Mouse (Mus musculus) MEL (cell line): Measurements from ENCODE around the gene Slc38a4. TPM values are rescaled to one million over a fixed set of nuclear protein-coding genes. Genes with fewer than 3 reads are reported as not detected.

Source experiments
- DNase-seq: peaks from one replicate; pipeline ENCODE4 v3.0.0; 2011; ENCODE audit warnings: low read depth, low spot score
- H3K27ac ChIP-seq: 2 replicates; pipeline ENCODE4 v1.5.1; 2012; ENCODE audit warnings: low read depth, mild to moderate bottlenecking, control low read depth, low read length, moderate library complexity; ENCODE audit not compliant: control insufficient read depth
- H3K27me3 ChIP-seq, 2 experiments: fragments of 150-350 bp in 1 of 2; sonication (generic) in 1 of 2; 2 replicates each; pipeline ENCODE4 v1.6.1; 2012; ENCODE audit warnings: low read length in 2 of 2, mild to moderate bottlenecking in 2 of 2, improper control_type of control experiment in 1 of 2, moderate library complexity in 1 of 2; ENCODE audit not compliant: insufficient read depth in 2 of 2, control insufficient read depth in 1 of 2
- H3K36me3 ChIP-seq, 2 experiments: 2 replicates each; pipeline ENCODE4 v1.6.1; 2012 to 2014; ENCODE audit warnings: low read length in 2 of 2, improper control_type of control experiment in 1 of 2, inconsistent platforms in 1 of 2, mild to moderate bottlenecking in 1 of 2; ENCODE audit not compliant: insufficient read depth in 2 of 2, control insufficient read depth in 1 of 2
- H3K4me1 ChIP-seq, 2 experiments: fragments of 150-350 bp in 1 of 2; sonication (generic) in 1 of 2; 2 replicates each; pipeline ENCODE4 v1.6.1; 2012; ENCODE audit warnings: low read length in 2 of 2, improper control_type of control experiment in 1 of 2, mild to moderate bottlenecking in 1 of 2; ENCODE audit not compliant: insufficient read depth in 2 of 2, control insufficient read depth in 1 of 2
- H3K4me3 ChIP-seq, 2 experiments: fragments of 150-350 bp in 1 of 2; sonication (generic) in 1 of 2; 2 replicates each; pipeline ENCODE4 v1.5.1; 2012; ENCODE audit warnings: low read depth in 2 of 2, low read length in 2 of 2, mild to moderate bottlenecking in 2 of 2, moderate library complexity in 2 of 2, control low read depth in 1 of 2, improper control_type of control experiment in 1 of 2; ENCODE audit not compliant: control insufficient read depth in 1 of 2, insufficient read depth in 1 of 2
- H3K79me2 ChIP-seq: 2 replicates; pipeline ENCODE4 v1.6.1; 2012; ENCODE audit warnings: mild to moderate bottlenecking, low read length, moderate library complexity; ENCODE audit not compliant: control insufficient read depth, poor library complexity, insufficient read depth
- H3K9ac ChIP-seq: 2 replicates; pipeline ENCODE4 v1.6.1; 2012; ENCODE audit warnings: low read depth, mild to moderate bottlenecking, control low read depth, low read length, moderate library complexity; ENCODE audit not compliant: control insufficient read depth, poor library complexity, severe bottlenecking
- H3K9me3 ChIP-seq: fragments of 150-350 bp; sonication (generic); replicated peaks from 2 replicates; pipeline ENCODE4 v1.6.1; 2012; ENCODE audit warnings: mild to moderate bottlenecking, low read length, improper control_type of control experiment, moderate library complexity; ENCODE audit not compliant: insufficient read depth
- BHLHE40 ChIP-seq: IDR thresholded peaks from 2 replicates; pipeline ENCODE4 v1.6.1; 2012; ENCODE audit warnings: low read depth, mild to moderate bottlenecking, inconsistent platforms, low read length, improper control_type of control experiment, borderline replicate concordance
- CHD1 ChIP-seq: IDR thresholded peaks from 2 replicates; pipeline ENCODE4 v1.6.1; 2012; ENCODE audit warnings: low read depth, mild to moderate bottlenecking, inconsistent platforms, low read length, improper control_type of control experiment
- EP300 ChIP-seq, 2 experiments: IDR thresholded peaks; 2 replicates each; pipeline ENCODE4 v1.6.1; 2011; ENCODE audit warnings: improper control_type of control experiment in 2 of 2, low read length in 2 of 2, low read depth in 1 of 2, mild to moderate bottlenecking in 1 of 2
- ETS1 ChIP-seq: IDR thresholded peaks from 2 replicates; pipeline ENCODE4 v1.6.1; 2012; ENCODE audit warnings: low read depth, mild to moderate bottlenecking, inconsistent platforms, low read length, improper control_type of control experiment, moderate library complexity
- GABPA ChIP-seq: IDR thresholded peaks from 2 replicates; pipeline ENCODE4 v1.6.1; 2012; ENCODE audit warnings: low read depth, mild to moderate bottlenecking, inconsistent platforms, low read length, improper control_type of control experiment, moderate library complexity
- GATA1 ChIP-seq: IDR thresholded peaks from 2 replicates; pipeline ENCODE4 v1.6.1; 2011; ENCODE audit warnings: low read depth, low read length, improper control_type of control experiment
- HCFC1 ChIP-seq: IDR thresholded peaks from 2 replicates; pipeline ENCODE4 v1.6.1; 2012; ENCODE audit warnings: low read depth, mild to moderate bottlenecking, inconsistent platforms, low read length, improper control_type of control experiment, moderate library complexity
- JUND ChIP-seq: IDR thresholded peaks from 2 replicates; pipeline ENCODE4 v1.6.1; 2011; ENCODE audit warnings: low read depth, mild to moderate bottlenecking, improper control_type of control experiment, low read length
- MAFK ChIP-seq: IDR thresholded peaks from 2 replicates; pipeline ENCODE4 v1.6.1; 2011; ENCODE audit warnings: low read depth, mild to moderate bottlenecking, low read length, improper control_type of control experiment, borderline replicate concordance
- MAX ChIP-seq: IDR thresholded peaks from 2 replicates; pipeline ENCODE4 v1.6.1; 2011; ENCODE audit warnings: low read length, improper control_type of control experiment
- MEF2A ChIP-seq: IDR thresholded peaks from 2 replicates; pipeline ENCODE4 v1.6.1; 2014; ENCODE audit warnings: low read depth, mild to moderate bottlenecking, inconsistent platforms, low read length, improper control_type of control experiment; ENCODE audit not compliant: poor library complexity, insufficient replicate concordance, severe bottlenecking; ENCODE audit errors: extremely low read depth
- NELFE ChIP-seq: IDR thresholded peaks from 2 replicates; pipeline ENCODE4 v1.6.1; 2011; ENCODE audit warnings: low read depth, low read length, improper control_type of control experiment
- NRF1 ChIP-seq: IDR thresholded peaks from 2 replicates; pipeline ENCODE4 v1.6.1; 2014; ENCODE audit warnings: low read depth, mild to moderate bottlenecking, inconsistent platforms, low read length, improper control_type of control experiment, moderate library complexity; ENCODE audit not compliant: poor library complexity, insufficient read depth, severe bottlenecking
- POLR2A ChIP-seq, 2 experiments: IDR thresholded peaks; 2 replicates each; pipeline ENCODE4 v1.6.1; 2011 to 2012; ENCODE audit warnings: low read length in 2 of 2, mild to moderate bottlenecking in 2 of 2, control low read depth in 1 of 2, improper control_type of control experiment in 1 of 2, low read depth in 1 of 2, moderate library complexity in 1 of 2; ENCODE audit not compliant: control insufficient read depth in 1 of 2, insufficient read depth in 1 of 2, poor library complexity in 1 of 2
- POLR2AphosphoS2 ChIP-seq: IDR thresholded peaks from 2 replicates; pipeline ENCODE4 v1.6.1; 2011; ENCODE audit warnings: low read length, improper control_type of control experiment
- POLR2AphosphoS5 ChIP-seq: IDR thresholded peaks from 2 replicates; pipeline ENCODE4 v1.6.1; 2012; ENCODE audit warnings: low read depth, borderline replicate concordance, mild to moderate bottlenecking, inconsistent platforms, low read length, moderate library complexity, mixed read lengths
- RCOR1 ChIP-seq: IDR thresholded peaks from 2 replicates; pipeline ENCODE4 v1.6.1; 2012; ENCODE audit warnings: low read depth, mild to moderate bottlenecking, inconsistent platforms, low read length, improper control_type of control experiment
- TAL1 ChIP-seq: IDR thresholded peaks from 2 replicates; pipeline ENCODE4 v1.6.1; 2012; ENCODE audit warnings: mild to moderate bottlenecking, inconsistent platforms, low read length, moderate library complexity, mixed read lengths
- TBP ChIP-seq: IDR thresholded peaks from 2 replicates; pipeline ENCODE4 v1.8.0; 2011; ENCODE audit warnings: low read depth, low read length, improper control_type of control experiment
- TCF12 ChIP-seq: IDR thresholded peaks from 2 replicates; pipeline ENCODE4 v1.6.1; 2014; ENCODE audit warnings: low read depth, mild to moderate bottlenecking, inconsistent platforms, low read length, improper control_type of control experiment, moderate library complexity
- ZC3H11A ChIP-seq: IDR thresholded peaks from 2 replicates; pipeline ENCODE4 v1.6.1; 2012; ENCODE audit warnings: low read depth, mild to moderate bottlenecking, inconsistent platforms, low read length, improper control_type of control experiment
- polyA plus RNA-seq, 2 experiments: library from polyadenylated mRNA; stranded (reverse) in 1 of 2; unstranded in 1 of 2; fragments of >175 nt in 1 of 2; fragments of >200 nt in 1 of 2; gene quantifications; 2 replicates each; pipeline versions ENCODE4 v1.2.1 to v1.2.4; 2012; ENCODE audit warnings: low replicate concordance in 2 of 2, low read depth in 1 of 2; ENCODE audit not compliant: insufficient read length in 2 of 2, insufficient read depth in 1 of 2, missing spikeins in 1 of 2
- total RNA-seq: library from RNA; depleted of rRNA; stranded (reverse); fragments of 300-350 nt; gene quantifications from 2 replicates; pipeline ENCODE4 v1.2.3, GENCODE M21; 2012

Gene Slc38a4
- total and polyA plus RNA-seq, 3 experiments, result not detected

DNA sequence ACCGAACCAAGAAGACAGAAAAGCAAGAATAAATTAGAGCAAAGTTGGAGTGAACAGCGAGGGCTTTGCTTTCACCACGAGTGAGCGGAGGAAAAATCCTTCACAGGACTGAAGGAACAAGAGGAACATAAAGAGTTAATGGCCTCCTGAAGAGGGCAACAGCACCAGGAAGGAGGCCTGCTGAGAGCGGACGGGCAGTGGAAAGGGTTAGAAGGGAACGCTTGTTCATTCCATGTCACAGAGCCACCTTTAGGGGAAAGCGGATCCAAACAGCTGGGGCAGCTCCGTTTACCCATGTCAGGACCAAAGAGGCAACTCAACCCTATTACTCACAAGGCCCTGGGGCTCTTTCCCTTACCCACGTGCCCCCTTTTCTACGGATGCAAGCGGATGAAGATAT lies 54.3 kb downstream of the Slc38a4 start:
- no peaks in the 10 kb centered on the region for H3K27me3 ChIP-seq
- H3K4me3 ChIP-seq, result no peak overlapping the region
- no peaks in the 10 kb centered on the region for H3K79me2 ChIP-seq
- H3K36me3 ChIP-seq, result no peaks in the 10 kb centered on the region
- DNase-seq, result no peak
- no peaks in the 10 kb centered on the region for H3K4me1 ChIP-seq
- no peak for TF ChIP-seq NRF1
- no peak for TF ChIP-seq NELFE
- no peak for TF ChIP-seq BHLHE40
- TF ChIP-seq ZC3H11A, result no peak
- no peak for TF ChIP-seq RCOR1
- TF ChIP-seq ETS1, result no peak
- TF ChIP-seq HCFC1, result no peak
- no peak for TF ChIP-seq TAL1
- no peak for TF ChIP-seq CHD1
- TF ChIP-seq POLR2AphosphoS5, result no peak
- TF ChIP-seq MAX, result no peak
- no peak for TF ChIP-seq GABPA
- TF ChIP-seq POLR2AphosphoS2, result no peak
- TF ChIP-seq TCF12, result no peak
- no peak for TF ChIP-seq EP300 (IDR thresholded peaks at IDR 0.05; ENCODE audit: low read depth in 1 of 2, low read length in 2 of 2)
- no peak for TF ChIP-seq MEF2A
- no peak for TF ChIP-seq MAFK
- TF ChIP-seq JUND, result no peak
- TF ChIP-seq POLR2A (IDR thresholded peaks at IDR 0.05; ENCODE audit: control insufficient read depth in 1 of 2, insufficient read depth in 1 of 2, low read depth in 1 of 2, low read length in 2 of 2, poor library complexity in 1 of 2), result no peak
- H3K27ac ChIP-seq, result no peak overlapping the region
- no peaks in the 10 kb centered on the region for H3K9me3 ChIP-seq
- no peak overlapping the region for H3K9ac ChIP-seq

DNA sequence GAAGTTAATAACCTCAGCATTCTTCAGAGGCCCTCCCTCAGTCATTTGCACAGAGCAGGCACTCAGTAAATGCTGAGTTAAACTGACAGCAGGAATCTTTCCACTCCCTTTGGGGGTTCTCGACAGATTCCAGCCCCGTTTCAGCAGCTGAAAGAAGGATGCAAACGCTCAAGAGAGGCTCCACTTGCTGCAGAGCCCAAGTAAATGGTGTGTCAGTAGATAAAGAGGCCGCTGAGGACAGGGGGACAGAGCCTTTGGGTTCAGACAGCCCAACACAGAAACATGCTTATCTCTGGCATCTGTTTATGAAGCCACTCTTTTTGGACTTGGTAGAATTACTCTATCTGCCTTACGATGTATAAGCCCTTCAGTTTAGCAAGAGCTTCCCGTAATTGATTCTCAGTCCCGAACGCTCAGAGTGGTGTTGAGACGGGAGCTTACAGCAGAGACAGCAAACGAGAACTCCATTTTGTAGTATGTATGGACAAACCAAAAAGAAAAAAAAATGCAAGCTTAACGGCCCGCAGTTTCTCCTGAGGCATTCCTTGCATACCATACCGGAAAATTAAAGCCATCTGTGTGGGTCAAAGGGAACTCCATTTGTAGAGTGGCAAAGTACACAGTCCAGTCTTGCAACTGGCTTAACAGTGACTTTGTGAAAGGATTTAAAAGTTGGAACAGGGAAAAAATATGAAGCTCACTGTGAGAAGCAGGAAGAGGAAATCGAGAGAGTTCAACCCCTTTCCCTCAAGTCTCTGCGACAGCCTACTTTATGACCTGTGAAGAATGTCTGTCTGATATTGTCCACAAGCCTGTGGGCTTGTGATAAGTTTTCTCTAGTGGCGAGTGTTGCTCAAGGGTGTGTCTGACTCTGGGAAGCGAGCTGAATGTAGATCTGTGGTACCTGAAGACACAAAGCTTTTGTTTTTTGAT lies 55.2 kb downstream of the Slc38a4 start:
- no peaks in the 10 kb centered on the region for H3K36me3 ChIP-seq
- no peak overlapping the region for H3K27ac ChIP-seq
- H3K9ac ChIP-seq, result no peak overlapping the region
- H3K9me3 ChIP-seq, result no peaks in the 10 kb centered on the region
- no peak overlapping the region for H3K4me3 ChIP-seq
- H3K79me2 ChIP-seq, result no peaks in the 10 kb centered on the region
- H3K4me1 ChIP-seq, result no peaks in the 10 kb centered on the region
- TF ChIP-seq POLR2AphosphoS2, result no peak
- no peak for TF ChIP-seq GATA1
- no peak for TF ChIP-seq NELFE
- no peak for TF ChIP-seq TBP
- TF ChIP-seq TCF12, result no peak
- no peak for TF ChIP-seq MAFK
- no peak for TF ChIP-seq JUND
- no peak for DNase-seq
- no peaks in the 10 kb centered on the region for H3K27me3 ChIP-seq
